Mouse (Mus musculus): ENCODE data around the gene Gm8947.
"Not testable (repeated sequence)": the region's sequence is repeated elsewhere in the genome, so short reads cannot be mapped to it uniquely, and the experiment has no call there.

The Gm8947 gene

GRCm38 (mm10) chr1:151180167-151180566 lies 12.0 kb upstream of the Gm8947 start:
- no peak for DNase-seq (ENCODE audit: low read depth, low spot score)

DNA sequence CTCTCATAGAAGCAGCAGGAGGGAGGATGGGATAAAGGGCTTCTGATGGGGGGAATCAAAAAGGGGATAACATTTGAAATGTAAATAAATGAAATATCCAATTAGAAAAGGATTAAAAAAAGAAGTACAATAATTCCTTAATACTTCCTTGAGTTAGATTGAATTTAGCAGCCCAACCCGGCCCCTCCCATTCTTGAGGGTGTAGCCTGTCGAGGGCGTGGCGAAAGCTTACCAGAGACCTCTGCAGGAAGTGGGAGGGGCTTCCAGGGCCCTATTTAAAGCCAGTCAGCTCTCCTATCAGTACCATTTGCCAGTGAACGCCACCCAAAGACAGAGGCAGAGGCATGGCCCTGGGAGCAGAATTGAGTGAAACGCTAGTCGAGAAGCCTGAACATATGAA lies 9.9 kb upstream of the Gm8947 start, which contains the start of gene Gm47985:
Gene Gm47985 (plus strand): TSS at position 272 of the 400 bp plus-strand sequence.
- not testable (repeated sequence) for DNase-seq (ENCODE audit: low read depth, low spot score)

DNA sequence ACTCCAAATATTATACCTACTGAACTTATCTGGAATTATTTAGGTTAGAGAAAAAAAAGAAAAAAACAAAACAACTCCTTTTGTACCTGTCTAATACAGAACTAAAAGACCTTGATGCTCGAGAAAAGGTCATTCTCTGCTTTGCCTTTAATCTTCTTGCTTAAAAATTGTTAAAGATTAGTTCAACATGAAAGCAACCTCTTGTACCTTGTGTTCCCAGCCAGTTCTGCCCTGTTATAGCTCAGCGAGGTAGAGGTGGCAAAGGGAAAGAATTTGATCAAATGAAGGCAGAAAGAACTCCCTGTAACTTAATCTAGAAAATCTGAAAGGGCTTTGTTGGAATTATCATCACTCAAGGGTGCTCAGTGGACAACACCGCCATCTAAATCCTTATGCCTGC lies 6.0 kb upstream of the Gm8947 start:
- not testable (repeated sequence) for DNase-seq (ENCODE audit: low read depth, low spot score)

- not testable (repeated sequence) for DNase-seq (ENCODE audit: low read depth, low spot score)
Measured at GRCm38 (mm10) chr1:151186879-151187424, 5.2 kb upstream of the Gm8947 start.

GRCm38 (mm10) chr1:151188469-151188868 lies 3.7 kb upstream of the Gm8947 start:
- DNase-seq (ENCODE audit: low read depth, low spot score), result peak; percentile 29

- not testable (repeated sequence) for DNase-seq (ENCODE audit: low read depth, low spot score)
Measured at GRCm38 (mm10) chr1:151192739-151193138, 563 bp downstream of the Gm8947 start.

DNA sequence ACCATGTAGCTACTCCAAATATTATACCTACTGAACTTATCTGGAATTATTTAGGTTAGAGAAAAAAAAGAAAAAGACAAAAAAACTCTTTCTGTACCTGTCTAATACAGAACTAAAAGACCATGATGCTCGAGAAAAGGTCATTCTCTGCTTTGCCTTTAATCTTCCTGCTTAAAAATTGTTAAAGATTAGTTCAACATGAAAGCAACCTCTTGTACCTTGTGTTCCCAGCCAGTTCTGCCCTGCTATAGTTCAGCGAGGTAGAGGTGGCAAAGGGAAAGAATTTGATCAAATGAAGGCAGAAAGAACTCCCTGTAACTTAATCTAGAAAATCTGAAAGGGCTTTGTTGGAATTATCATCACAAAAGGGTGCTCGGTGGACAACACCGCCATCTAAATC lies 3.8 kb downstream of the Gm8947 start:
- not testable (repeated sequence) for DNase-seq (ENCODE audit: low read depth, low spot score)

GRCm38 (mm10) chr1:151196690-151197089 lies 4.5 kb downstream of the Gm8947 start:
- DNase-seq (ENCODE audit: low read depth, low spot score), result not testable (repeated sequence)

GRCm38 (mm10) chr1:151198120-151198519 lies 5.9 kb downstream of the Gm8947 start, which contains the start of gene Gm47995:
Gene Gm47995 (plus strand): TSS chr1:151198448.
- DNase-seq (ENCODE audit: low read depth, low spot score), result not testable (repeated sequence)

DNA sequence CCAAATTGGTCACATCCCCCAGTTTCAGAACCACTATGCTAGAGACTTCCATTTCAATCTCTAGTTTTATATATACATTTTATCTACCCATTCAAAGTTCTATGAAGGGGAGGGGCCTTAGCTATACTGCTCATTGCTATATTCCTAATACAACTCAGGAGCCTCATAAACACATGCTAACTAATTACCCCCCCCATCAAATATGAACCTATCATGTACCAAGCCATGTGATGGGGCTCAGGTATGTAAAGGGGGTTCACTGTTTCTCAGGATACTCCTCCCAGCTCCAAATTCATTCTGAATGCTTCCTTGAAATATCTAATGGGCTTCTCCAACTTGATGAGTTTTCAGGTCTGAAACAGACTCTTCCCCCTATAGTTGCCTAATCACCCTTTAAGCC lies 8.4 kb downstream of the Gm8947 start:
- not testable (repeated sequence) for DNase-seq (ENCODE audit: low read depth, low spot score)

GRCm38 (mm10) chr1:151202771-151203170 lies 10.6 kb downstream of the Gm8947 start:
- DNase-seq (ENCODE audit: low read depth, low spot score), result not testable (repeated sequence)

DNA sequence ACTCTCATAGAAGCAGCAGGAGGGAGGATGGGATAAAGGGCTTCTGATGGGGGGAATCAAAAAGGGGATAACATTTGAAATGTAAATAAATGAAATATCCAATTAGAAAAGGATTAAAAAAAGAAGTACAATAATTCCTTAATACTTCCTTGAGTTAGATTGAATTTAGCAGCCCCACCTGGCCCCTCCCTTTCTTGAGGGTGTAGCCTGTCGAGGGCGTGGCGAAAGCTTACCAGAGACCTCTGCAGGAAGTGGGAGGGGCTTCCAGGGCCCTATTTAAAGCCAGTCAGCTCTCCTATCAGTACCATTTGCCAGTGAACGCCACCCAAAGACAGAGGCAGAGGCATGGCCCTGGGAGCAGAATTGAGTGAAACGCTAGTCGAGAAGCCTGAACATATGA lies 11.6 kb downstream of the Gm8947 start, which contains the start of gene 3110040M04Rik:
Gene 3110040M04Rik (plus strand): TSS at position 304 of the 400 bp plus-strand sequence.
- DNase-seq (ENCODE audit: low read depth, low spot score), result not testable (repeated sequence)

GRCm38 (mm10) chr1:151208493-151208892 lies 16.3 kb downstream of the Gm8947 start:
- DNase-seq (ENCODE audit: low read depth, low spot score), result not testable (repeated sequence)

DNA sequence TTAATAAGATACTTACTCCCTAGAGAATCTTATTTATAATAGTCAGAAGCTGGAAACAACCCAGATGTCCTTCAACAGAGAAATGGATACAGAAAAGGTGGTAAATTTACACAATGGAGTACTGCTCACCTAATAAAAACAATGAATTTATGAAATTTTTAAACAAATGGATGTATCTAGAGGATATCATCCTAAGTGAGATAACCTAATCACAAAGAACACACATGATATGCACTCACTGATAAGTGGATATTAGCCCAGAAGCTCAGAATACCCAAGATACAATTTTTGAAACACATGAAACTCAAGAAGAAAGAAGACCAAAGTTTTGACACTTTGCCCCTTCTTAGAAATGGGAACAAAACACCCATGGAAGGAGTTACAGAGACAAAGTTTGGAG lies 16.8 kb downstream of the Gm8947 start:
- DNase-seq (ENCODE audit: low read depth, low spot score), result not testable (repeated sequence)

DNA sequence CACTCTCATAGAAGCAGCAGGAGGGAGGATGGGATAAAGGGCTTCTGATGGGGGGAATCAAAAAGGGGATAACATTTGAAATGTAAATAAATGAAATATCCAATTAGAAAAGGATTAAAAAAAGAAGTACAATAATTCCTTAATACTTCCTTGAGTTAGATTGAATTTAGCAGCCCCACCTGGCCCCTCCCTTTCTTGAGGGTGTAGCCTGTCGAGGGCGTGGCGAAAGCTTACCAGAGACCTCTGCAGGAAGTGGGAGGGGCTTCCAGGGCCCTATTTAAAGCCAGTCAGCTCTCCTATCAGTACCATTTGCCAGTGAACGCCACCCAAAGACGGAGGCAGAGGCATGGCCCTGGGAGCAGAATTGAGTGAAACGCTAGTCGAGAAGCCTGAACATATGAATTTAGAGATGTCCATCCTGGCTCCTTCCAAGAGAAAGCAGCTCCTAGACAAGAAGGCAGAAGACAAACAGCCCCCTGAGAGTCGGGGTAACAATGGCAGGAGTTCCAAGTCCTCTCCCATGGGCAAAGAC lies 17.7 kb downstream of the Gm8947 start, which contains the start of gene Gm47996:
Gene Gm47996 (plus strand): TSS at position 308 of the 532 bp plus-strand sequence.
- not testable (repeated sequence) for DNase-seq (ENCODE audit: low read depth, low spot score)

- not testable (repeated sequence) for DNase-seq (ENCODE audit: low read depth, low spot score)
Measured at GRCm38 (mm10) chr1:151211666-151212065, 19.5 kb downstream of the Gm8947 start.

DNA sequence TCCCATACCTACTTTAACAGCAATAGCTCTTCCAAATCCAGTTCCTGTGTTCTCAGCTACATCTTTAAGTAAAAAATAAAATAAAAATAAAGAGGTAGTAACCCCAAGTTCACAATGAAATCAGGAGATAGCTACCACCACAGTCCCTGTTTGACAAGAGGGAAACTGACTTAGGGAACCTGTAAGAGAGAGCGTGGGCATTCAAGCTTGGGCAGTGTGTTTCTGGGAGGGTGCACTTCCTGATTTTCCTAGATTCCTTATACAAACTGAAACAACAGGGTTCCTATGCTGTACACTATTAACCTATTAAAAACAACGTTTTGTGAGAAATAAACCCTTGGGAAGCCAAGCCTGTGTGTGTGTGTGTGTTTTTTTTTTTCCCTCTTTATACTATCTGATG lies 22.7 kb downstream of the Gm8947 start:
- DNase-seq (ENCODE audit: low read depth, low spot score), result peak; percentile 25

- peak; percentile 73 for DNase-seq (ENCODE audit: low read depth, low spot score)
Measured at GRCm38 (mm10) chr1:151215985-151216384, 23.8 kb downstream of the Gm8947 start.

- DNase-seq (ENCODE audit: low read depth, low spot score), result peak; percentile 16
Measured at GRCm38 (mm10) chr1:151216417-151216816, 24.2 kb downstream of the Gm8947 start.

DNA sequence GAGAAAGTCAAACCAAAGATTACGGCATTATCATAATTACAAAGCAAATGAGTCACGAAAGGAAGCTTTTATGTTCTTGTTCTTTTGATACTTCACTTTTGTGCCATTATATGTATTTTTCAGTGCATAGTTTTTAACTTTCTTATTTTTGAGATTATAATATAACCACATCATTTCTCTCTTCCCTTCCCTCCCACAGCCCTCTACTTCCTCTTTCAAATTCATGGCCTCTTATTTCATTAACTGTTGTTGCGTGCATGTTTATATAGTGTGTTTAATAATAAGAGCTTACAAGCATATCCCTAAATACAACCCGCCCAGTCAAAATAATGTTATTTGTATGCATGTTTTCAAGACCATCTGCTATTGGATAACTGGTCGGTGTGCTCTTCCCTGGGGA lies 26.9 kb downstream of the Gm8947 start:
- peak; percentile 33 for DNase-seq (ENCODE audit: low read depth, low spot score)

DNA sequence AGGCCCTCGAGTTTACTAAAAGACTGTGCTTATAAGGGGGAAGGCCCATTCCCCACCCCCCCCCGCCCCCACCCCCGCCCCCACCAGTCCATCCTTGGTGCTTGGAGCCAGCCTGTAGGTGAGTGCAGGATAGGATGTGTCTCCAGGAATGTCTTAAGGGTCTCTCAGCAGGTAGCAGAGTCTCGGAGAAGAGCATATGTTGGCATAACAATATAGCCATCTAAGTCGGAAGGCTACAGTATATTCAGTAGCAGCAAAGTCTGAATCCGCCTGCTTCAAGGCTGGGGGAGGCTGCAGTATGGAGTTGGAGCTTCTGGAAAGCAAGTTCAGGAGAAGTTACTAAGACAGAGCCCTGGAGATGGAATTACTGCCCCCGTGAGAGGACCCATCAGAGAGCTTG lies 27.9 kb downstream of the Gm8947 start:
- DNase-seq (ENCODE audit: low read depth, low spot score), result no peak

- no peak for DNase-seq (ENCODE audit: low read depth, low spot score)
Measured at GRCm38 (mm10) chr1:151222561-151223267, 30.5 kb downstream of the Gm8947 start.

GRCm38 (mm10) chr1:151223377-151223776 lies 31.2 kb downstream of the Gm8947 start:
- no peak for DNase-seq (ENCODE audit: low read depth, low spot score)

Measured in A20 (cell line).